Mouse (Mus musculus) kidney, postnatal 0 days (tissue): ENCODE data around the gene Plin3. TPM values are rescaled to one million over a fixed set of nuclear protein-coding genes. Genes with fewer than 3 reads are reported as not detected.
A peak's percentile ranks its signal among the peaks of the same experiment; 100 is the strongest.

Experiments
- ATAC-seq: fragments of 200-750 bp; cut with Nextera tagmentation; replicated peaks from 2 replicates; pipeline ENCODE4 v1.8.0; 2017; ENCODE audit warnings: low read depth, moderate number of reproducible peaks, moderate TSS enrichment, moderate library complexity; ENCODE audit not compliant: low FRiP score
- DNase-seq: peaks from one replicate; pipeline ENCODE4 v3.0.0-alpha.2; 2016; ENCODE audit warnings: low spot score
- H3K27ac ChIP-seq: fragments of 300-500 bp; sonication (generic); 2 replicates; pipeline ENCODE4 v1.5.1; 2014; ENCODE audit warnings: mild to moderate bottlenecking
- H3K27me3 ChIP-seq: fragments of 300-500 bp; sonication (generic); 2 replicates; pipeline ENCODE4 v1.6.1; 2014; ENCODE audit warnings: low read length, mixed read lengths; ENCODE audit not compliant: insufficient read depth
- H3K36me3 ChIP-seq: fragments of 300-500 bp; sonication (generic); 2 replicates; pipeline ENCODE4 v1.6.1; 2014; ENCODE audit warnings: low read length, mixed read lengths; ENCODE audit not compliant: insufficient read depth
- H3K4me1 ChIP-seq: fragments of 300-500 bp; sonication (generic); replicated peaks from 2 replicates; pipeline ENCODE4 v1.6.1; 2014; ENCODE audit warnings: antibody characterized with exemption, low read length, mixed read lengths; ENCODE audit not compliant: insufficient read depth
- H3K4me2 ChIP-seq: fragments of 300-500 bp; sonication (generic); 2 replicates; pipeline ENCODE4 v1.6.1; 2014; ENCODE audit warnings: mild to moderate bottlenecking, low read length, moderate library complexity, mixed read lengths
- H3K4me3 ChIP-seq: fragments of 300-500 bp; sonication (generic); replicated peaks from 2 replicates; pipeline ENCODE4 v1.5.1; 2014; ENCODE audit warnings: low read depth, low read length
- H3K9ac ChIP-seq: fragments of 300-500 bp; sonication (generic); 2 replicates; pipeline ENCODE4 v1.6.1; 2014; ENCODE audit warnings: low read depth, low read length
- H3K9me3 ChIP-seq: fragments of 300-500 bp; sonication (generic); replicated peaks from 2 replicates; pipeline ENCODE4 v1.6.1; 2016; ENCODE audit warnings: low read length, inconsistent platforms, mixed read lengths
- CTCF ChIP-seq: IDR thresholded peaks from 2 replicates; pipeline ENCODE4 v1.5.1; 2016; ENCODE audit warnings: antibody characterized with exemption, low read depth, mild to moderate bottlenecking, moderate library complexity
- WGBS: fragments of 180-500 bp; shearing (Covaris S2); extraction: QIAGEN DNeasy Blood & Tissue Kit; methylation state at CpG from one replicate; pipeline ENCODE4 v1.1.7; 2014; 5-methylcytosine and 5-hydroxymethylcytosine counted together
- polyA plus RNA-seq: library from polyadenylated mRNA; unstranded; fragments of >200 nt; fragmentation: Nextera tagmentation; extraction: Ambion mirVana; gene quantifications from 2 replicates; pipeline ENCODE4 v1.2.1, GENCODE M21; 2015

The Plin3 gene
- polyA plus RNA-seq, 1 experiment from 2014 or later, result 69.6 TPM

- H3K4me1 ChIP-seq, result peaks cover 17% of the 10 kb centered on the region; the same call in 1 of the 2 replicates
- peak; percentile 11 for ATAC-seq
- H3K9me3 ChIP-seq, result no peaks in the 10 kb centered on the region
- peaks cover 31% of the 10 kb centered on the region; the same call in 1 of the 2 replicates for H3K36me3 ChIP-seq
- no peaks in the 10 kb centered on the region for H3K27me3 ChIP-seq
- peak overlapping the region; percentile 67 for H3K4me3 ChIP-seq
- 8% methylated on average over 52 of the region's 58 CpGs for WGBS
- no peak for TF ChIP-seq CTCF
- H3K27ac ChIP-seq, result peak overlapping the region; percentile 83
- H3K4me2 ChIP-seq, result peak overlapping the region; percentile 79
- no peak for DNase-seq
- H3K9ac ChIP-seq, result peak overlapping the region; percentile 69
Observed at GRCm38 (mm10) chr17:56257181-56257894, 35.3 kb downstream of the Plin3 start.

GRCm38 (mm10) chr17:56256239-56256881 is 36.3 kb downstream of the Plin3 start, which contains the start of gene Fem1a:
TSS of gene Fem1a (plus strand) at chr17:56256810.
- peak; percentile 100 for DNase-seq
- peak within 1 kb of the TSS; percentile 69 for H3K9ac ChIP-seq
- H3K27ac ChIP-seq, result peak within 1 kb of the TSS; percentile 92
- no peaks in the 10 kb centered on the region for H3K9me3 ChIP-seq
- H3K27me3 ChIP-seq, result no peaks in the 10 kb centered on the region
- peak within 1 kb of the TSS; percentile 67 for H3K4me3 ChIP-seq
- peak within 1 kb of the TSS; percentile 79 for H3K4me2 ChIP-seq
- ATAC-seq, result peak; percentile 92
- TF ChIP-seq CTCF, result no peak
- H3K36me3 ChIP-seq, result peaks cover 26% of the 10 kb centered on the region; the same call in 1 of the 2 replicates
- under 1% methylated on average over 28 of the region's 28 CpGs for WGBS
- H3K4me1 ChIP-seq, result peaks cover 17% of the 10 kb centered on the region; the same call in 1 of the 2 replicates

GRCm38 (mm10) chr17:56255863-56256238 is 36.8 kb downstream of the Plin3 start:
- Histone ChIP-seq H3K4me3 (peak overlapping the region; percentile 67), H3K27ac (peak overlapping the region; percentile 92), H3K27me3 (no peaks in the 10 kb centered on the region), H3K36me3 (peaks cover 23% of the 10 kb centered on the region; the same call in 1 of the 2 replicates), H3K4me1 (peaks cover 17% of the 10 kb centered on the region; the same call in 1 of the 2 replicates), H3K9ac (peak overlapping the region; percentile 48; the same call in 1 of the 2 replicates), H3K9me3 (no peaks in the 10 kb centered on the region), H3K4me2 (peak overlapping the region; percentile 78)
- ATAC-seq (peak; percentile 90), DNase-seq (peak; percentile 99)
- peak; percentile 95 for TF ChIP-seq CTCF
- WGBS, result 1% methylated on average over 32 of the region's 32 CpGs

- no peak for TF ChIP-seq CTCF
Observed at GRCm38 (mm10) chr17:56255429-56255828, 37.2 kb downstream of the Plin3 start.

GRCm38 (mm10) chr17:56254695-56255094 is 38.0 kb downstream of the Plin3 start:
- TF ChIP-seq CTCF, result no peak
- no peak overlapping the region for H3K4me3 ChIP-seq
- no peaks in the 10 kb centered on the region for H3K27me3 ChIP-seq
- H3K4me2 ChIP-seq, result no peak overlapping the region
- H3K27ac ChIP-seq, result no peak overlapping the region
- ATAC-seq (no peak), DNase-seq (no peak)
- peaks cover 12% of the 10 kb centered on the region; the same call in 1 of the 2 replicates for H3K36me3 ChIP-seq
- H3K4me1 ChIP-seq, result peaks cover 13% of the 10 kb centered on the region; the same call in 1 of the 2 replicates
- H3K9ac ChIP-seq, result no peak overlapping the region
- H3K9me3 ChIP-seq, result no peaks in the 10 kb centered on the region
- 82% methylated on average over 4 of the region's 4 CpGs for WGBS

More at GRCm38 (mm10) chr17:56255429-56255828, 37.2 kb downstream of the Plin3 start:
- Histone ChIP-seq H3K4me2 (no peak overlapping the region), H3K4me1 (peaks cover 16% of the 10 kb centered on the region; the same call in 1 of the 2 replicates), H3K27ac (0 out of 2 replicates have a peak overlapping the region, but pooled peaks have one; percentile 92), H3K9me3 (no peaks in the 10 kb centered on the region), H3K36me3 (peaks cover 19% of the 10 kb centered on the region; the same call in 1 of the 2 replicates), H3K4me3 (no peak overlapping the region), H3K9ac (no peak overlapping the region), H3K27me3 (no peaks in the 10 kb centered on the region)
- 18% methylated on average over 9 of the region's 9 CpGs for WGBS
- DNase-seq (peak; percentile 66), ATAC-seq (peak; percentile 1; the same call in 1 of the 2 replicates)

GRCm38 (mm10) chr17:56251136-56251829 is 41.4 kb downstream of the Plin3 start:
- H3K27ac ChIP-seq, result no peak overlapping the region
- no peak overlapping the region for H3K4me2 ChIP-seq
- H3K4me1 ChIP-seq, result no peaks in the 10 kb centered on the region
- no peak overlapping the region for H3K4me3 ChIP-seq
- no peaks in the 10 kb centered on the region for H3K9me3 ChIP-seq
- ATAC-seq, result no peak
- no peaks in the 10 kb centered on the region for H3K36me3 ChIP-seq
- DNase-seq, result peak; percentile 81
- peak; percentile 71 for TF ChIP-seq CTCF
- 21% methylated on average over 6 of the region's 6 CpGs for WGBS
- H3K27me3 ChIP-seq, result no peaks in the 10 kb centered on the region
- H3K9ac ChIP-seq, result no peak overlapping the region
